Mouse (Mus musculus) layer of hippocampus, postnatal 36 days (tissue): ENCODE data around the gene 1700017D01Rik. TPM values are rescaled to one million over a fixed set of nuclear protein-coding genes. Genes with fewer than 3 reads are reported as not detected.
A peak's percentile ranks its signal among the peaks of the same experiment; 100 is the strongest.
"Not testable (repeated sequence)": the region's sequence is repeated elsewhere in the genome, so short reads cannot be mapped to it uniquely, and the experiment has no call there.

Experiments used
- DNase-seq, 2 experiments: peaks; one replicate each; pipeline ENCODE4 v3.0.0; 2022
- total RNA-seq, 2 experiments: library from RNA; stranded (reverse); gene quantifications; 2 replicates each; pipeline ENCODE4 v1.2.3; 2021

1700017D01Rik gene
- not detected for total RNA-seq

GRCm38 (mm10) chr19:11130776-11131175, at the start of gene 1700017D01Rik:
Gene 1700017D01Rik, minus strand, starts transcription at chr19:11130876.
- DNase-seq: not testable (repeated sequence)

GRCm38 (mm10) chr19:11177464-11177863, 46.8 kb upstream of the 1700017D01Rik start:
- DNase-seq: no peak

- DNase-seq: no peak
These were observed 34.5 kb upstream of the 1700017D01Rik start, which contains the start of gene 1700025F22Rik for GRCm38 (mm10) chr19:11165172-11165571. Gene 1700025F22Rik, minus strand, starts transcription at chr19:11165320.

- not testable (repeated sequence) for DNase-seq
These were observed 27.2 kb upstream of the 1700017D01Rik start for GRCm38 (mm10) chr19:11157890-11158289.

- no peak for DNase-seq
These were observed 4.7 kb upstream of the 1700017D01Rik start for GRCm38 (mm10) chr19:11135336-11135735.

- no peak for DNase-seq
These were observed 4.2 kb upstream of the 1700017D01Rik start for GRCm38 (mm10) chr19:11134852-11135251.

- DNase-seq: no peak
These were observed 974 bp downstream of the 1700017D01Rik start for GRCm38 (mm10) chr19:11129702-11130101.

- DNase-seq: peak; percentile 8 to 19
These were observed 9.7 kb downstream of the 1700017D01Rik start for GRCm38 (mm10) chr19:11121016-11121420.

GRCm38 (mm10) chr19:11119338-11119737, 11.3 kb downstream of the 1700017D01Rik start:
- peak in 1 of 2 experiments; percentile 5 for DNase-seq

GRCm38 (mm10) chr19:11107746-11108145, 22.9 kb downstream of the 1700017D01Rik start:
- no peak for DNase-seq

GRCm38 (mm10) chr19:11101880-11102279, 28.8 kb downstream of the 1700017D01Rik start:
- no peak for DNase-seq

- no peak for DNase-seq
These were observed 32.3 kb downstream of the 1700017D01Rik start for GRCm38 (mm10) chr19:11098401-11098800.

GRCm38 (mm10) chr19:11092131-11092530, 38.5 kb downstream of the 1700017D01Rik start:
- peak in 1 of 2 experiments; percentile 3 for DNase-seq

- no peak for DNase-seq
These were observed 49.7 kb downstream of the 1700017D01Rik start, which contains the start of gene Ms4a8a for GRCm38 (mm10) chr19:11080934-11081333. Gene Ms4a8a, minus strand, starts transcription at chr19:11081102.

GRCm38 (mm10) chr19:11070364-11070763, 60.3 kb downstream of the 1700017D01Rik start:
- no peak for DNase-seq

- no peak for DNase-seq
These were observed 65.3 kb downstream of the 1700017D01Rik start for GRCm38 (mm10) chr19:11065202-11065875.

GRCm38 (mm10) chr19:11060900-11061299, 69.8 kb downstream of the 1700017D01Rik start:
- no peak for DNase-seq

- DNase-seq: no peak
These were observed 70.7 kb downstream of the 1700017D01Rik start for GRCm38 (mm10) chr19:11059967-11060366.

GRCm38 (mm10) chr19:11055700-11056099, 75.0 kb downstream of the 1700017D01Rik start:
- not testable (repeated sequence) for DNase-seq

- DNase-seq: no peak
These were observed 77.4 kb downstream of the 1700017D01Rik start for GRCm38 (mm10) chr19:11053277-11053676.

- DNase-seq: no peak
These were observed 77.8 kb downstream of the 1700017D01Rik start for GRCm38 (mm10) chr19:11052877-11053276.

- DNase-seq: no peak
These were observed 80.4 kb downstream of the 1700017D01Rik start for GRCm38 (mm10) chr19:11050286-11050685.

GRCm38 (mm10) chr19:11049426-11049825, 81.2 kb downstream of the 1700017D01Rik start:
- DNase-seq: no peak

- no peak for DNase-seq
These were observed 82.2 kb downstream of the 1700017D01Rik start for GRCm38 (mm10) chr19:11048503-11048902.
